Mouse (Mus musculus) olfactory bulb, adult 2 months (tissue): ENCODE data around the gene Frrs1.

Experiments used
- CTCF ChIP-seq: fragments of 200-500 bp; IDR thresholded peaks from 2 replicates; pipeline ENCODE4 v1.5.1; 2012; ENCODE audit warnings: low read depth, mild to moderate bottlenecking, low read length, moderate library complexity; ENCODE audit not compliant: insufficient read depth
- POLR2A ChIP-seq: fragments of 200-500 bp; IDR thresholded peaks from 2 replicates; pipeline ENCODE4 v1.6.1; 2012; ENCODE audit warnings: mild to moderate bottlenecking, low read depth, low read length, moderate library complexity; ENCODE audit not compliant: insufficient read depth

- TF ChIP-seq POLR2A (no peak), CTCF (no peak)
These were observed 91.4 kb downstream of the Frrs1 start for GRCm38 (mm10) chr3:116950665-116951115.
